Mouse (Mus musculus): Measurements from ENCODE around the gene Lrp1. TPM values are rescaled to one million over a fixed set of nuclear protein-coding genes. Genes with fewer than 3 reads are reported as not detected.
A peak's percentile ranks its signal among the peaks of the same experiment; 100 is the strongest.

Gene Lrp1
- polyA plus RNA-seq, 2 experiments = 146 to 261 TPM

DNA sequence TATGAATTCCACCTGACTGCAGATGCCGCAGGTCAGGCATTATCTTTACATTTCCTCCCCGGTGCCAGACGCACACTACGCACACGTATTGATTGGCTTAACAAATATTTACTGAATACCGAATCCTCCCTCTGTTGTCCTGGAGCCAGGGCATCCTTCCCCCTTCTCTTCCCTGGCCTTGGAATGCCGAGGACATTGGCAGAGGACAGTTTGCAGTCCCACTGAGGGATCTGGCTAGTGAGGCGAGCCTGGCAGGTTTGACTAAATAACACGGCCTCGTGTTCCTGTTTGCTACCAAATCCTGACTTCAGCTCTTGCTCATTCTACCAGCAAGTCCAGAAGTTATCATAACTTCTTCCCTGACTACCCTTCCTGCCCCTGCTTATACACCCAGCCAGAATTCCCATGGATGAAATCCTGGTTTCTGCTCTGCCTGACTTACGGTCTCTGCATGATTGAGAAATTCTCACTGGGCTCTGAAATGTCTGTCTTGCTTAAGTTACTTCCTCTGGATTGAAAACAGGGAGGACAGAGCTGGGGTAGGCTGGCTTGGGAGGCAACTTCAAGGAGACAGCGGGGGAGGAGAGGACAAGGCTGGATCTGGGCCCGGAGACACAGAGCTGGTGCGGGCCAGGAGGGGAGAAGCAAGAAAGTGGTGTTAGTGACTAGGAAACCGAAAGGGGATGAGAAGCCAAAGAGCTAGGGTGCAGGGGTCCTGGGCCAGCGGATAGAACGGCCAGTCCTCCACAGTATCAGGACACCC lies 21.0 kb downstream of the Lrp1 start:
- Histone ChIP-seq H3K4me3 (replicated peaks; ENCODE audit: low read length) (no peak overlapping the region), H3K4me1 (ENCODE audit: control insufficient read depth, insufficient read depth, low read length) (peaks cover 47% of the 10 kb centered on the region), H3K4me2 (replicated peaks; ENCODE audit: low read depth, low read length, severe bottlenecking) (no peak overlapping the region), H3K36me3 (ENCODE audit: control insufficient read depth, insufficient read depth, low read length) (peaks cover 80% of the 10 kb centered on the region), H3K27ac (replicated peaks; ENCODE audit: low read depth, low read length) (peak overlapping the region; percentile 74), H3K9me3 (ENCODE audit: control insufficient read depth, low read length) (no peaks in the 10 kb centered on the region), H3K27me3 (ENCODE audit: control insufficient read depth, insufficient read depth, low read length) (no peaks in the 10 kb centered on the region), H3K9ac (ENCODE audit: low read depth, low read length, severe bottlenecking) (0 out of 2 replicates have a peak overlapping the region, but pooled peaks have one; percentile 7)
- no peak for TF ChIP-seq POLR2A (IDR thresholded peaks at IDR 0.05; ENCODE audit: borderline replicate concordance, extremely low read depth, insufficient read depth, insufficient read length)
- no peak for DNase-seq (ENCODE audit: low spot score)
- 64% methylated on average over 17 of the region's 17 CpGs for WGBS
- ATAC-seq (ENCODE audit: low FRiP score, low read depth) = no peak; the same call in 1 of the 2 replicates

DNA sequence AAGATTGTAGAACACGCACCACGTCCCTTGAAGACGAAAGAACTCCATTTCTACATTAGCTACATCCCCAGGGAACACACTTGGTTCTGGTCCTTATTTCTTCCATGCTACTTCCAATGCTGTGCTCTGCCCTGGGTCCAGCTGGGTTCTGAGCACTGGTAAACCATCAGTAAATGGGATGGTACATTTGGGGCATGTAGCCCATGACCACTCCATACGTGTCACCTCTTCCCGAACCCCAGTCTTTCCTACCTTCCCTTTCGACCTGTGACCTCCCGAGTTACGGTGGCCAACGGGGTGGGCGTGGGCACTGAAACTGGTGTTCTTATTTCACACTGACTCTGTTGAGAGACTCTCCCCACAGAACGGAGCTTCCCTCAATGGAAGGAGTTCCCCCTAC lies 21.7 kb downstream of the Lrp1 start:
- Histone ChIP-seq H3K27ac (replicated peaks; ENCODE audit: low read depth, low read length) (peak overlapping the region; percentile 74; the same call in 1 of the 2 replicates), H3K4me1 (ENCODE audit: control insufficient read depth, insufficient read depth, low read length) (peaks cover 44% of the 10 kb centered on the region), H3K36me3 (ENCODE audit: control insufficient read depth, insufficient read depth, low read length) (peaks cover 80% of the 10 kb centered on the region), H3K9me3 (ENCODE audit: control insufficient read depth, low read length) (no peaks in the 10 kb centered on the region), H3K27me3 (ENCODE audit: control insufficient read depth, insufficient read depth, low read length) (no peaks in the 10 kb centered on the region), H3K4me3 (replicated peaks; ENCODE audit: low read length) (no peak overlapping the region), H3K9ac (ENCODE audit: low read depth, low read length, severe bottlenecking) (no peak overlapping the region), H3K4me2 (replicated peaks; ENCODE audit: low read depth, low read length, severe bottlenecking) (no peak overlapping the region)
- 89% methylated on average over 11 of the region's 11 CpGs for WGBS
- no peak for TF ChIP-seq POLR2A (IDR thresholded peaks at IDR 0.05; ENCODE audit: borderline replicate concordance, extremely low read depth, insufficient read depth, insufficient read length)
- no peak for ATAC-seq (ENCODE audit: low FRiP score, low read depth)
- no peak for DNase-seq (ENCODE audit: low spot score)

DNA sequence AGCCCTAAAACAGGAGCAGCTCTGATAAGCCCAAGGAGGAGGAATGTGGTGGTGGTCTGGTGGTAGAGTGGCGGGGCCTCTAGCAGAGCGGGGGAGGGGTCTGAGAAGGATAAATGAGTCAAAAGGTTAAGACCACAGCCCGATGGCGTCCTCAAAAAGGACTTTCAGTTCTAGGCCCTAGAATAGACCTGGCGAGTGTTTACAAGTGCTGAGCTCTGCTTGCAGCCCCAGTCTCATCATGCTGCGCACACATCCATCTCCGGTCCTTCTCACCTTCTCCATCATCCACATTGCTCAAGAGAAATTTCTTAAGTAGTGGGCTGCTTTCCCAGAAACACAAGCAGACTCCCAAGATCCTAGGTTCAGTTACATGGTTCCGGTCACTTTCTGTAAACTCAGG lies 22.3 kb downstream of the Lrp1 start:
- peaks cover 80% of the 10 kb centered on the region for H3K36me3 ChIP-seq (ENCODE audit: control insufficient read depth, insufficient read depth, low read length)
- no peak for TF ChIP-seq POLR2A (IDR thresholded peaks at IDR 0.05; ENCODE audit: borderline replicate concordance, extremely low read depth, insufficient read depth, insufficient read length)
- DNase-seq (ENCODE audit: low spot score) (no peak), ATAC-seq (ENCODE audit: low FRiP score, low read depth) (no peak)
- H3K4me2 ChIP-seq (replicated peaks; ENCODE audit: low read depth, low read length, severe bottlenecking) = no peak overlapping the region
- H3K4me3 ChIP-seq (replicated peaks; ENCODE audit: low read length) = no peak overlapping the region
- H3K4me1 ChIP-seq (ENCODE audit: control insufficient read depth, insufficient read depth, low read length) = peaks cover 44% of the 10 kb centered on the region
- 55% methylated on average over 8 of the region's 8 CpGs for WGBS
- peak overlapping the region; percentile 61; the same call in 1 of the 2 replicates for H3K27ac ChIP-seq (replicated peaks; ENCODE audit: low read depth, low read length)
- no peaks in the 10 kb centered on the region for H3K9me3 ChIP-seq (ENCODE audit: control insufficient read depth, low read length)
- no peak overlapping the region for H3K9ac ChIP-seq (ENCODE audit: low read depth, low read length, severe bottlenecking)
- no peaks in the 10 kb centered on the region for H3K27me3 ChIP-seq (ENCODE audit: control insufficient read depth, insufficient read depth, low read length)

DNA sequence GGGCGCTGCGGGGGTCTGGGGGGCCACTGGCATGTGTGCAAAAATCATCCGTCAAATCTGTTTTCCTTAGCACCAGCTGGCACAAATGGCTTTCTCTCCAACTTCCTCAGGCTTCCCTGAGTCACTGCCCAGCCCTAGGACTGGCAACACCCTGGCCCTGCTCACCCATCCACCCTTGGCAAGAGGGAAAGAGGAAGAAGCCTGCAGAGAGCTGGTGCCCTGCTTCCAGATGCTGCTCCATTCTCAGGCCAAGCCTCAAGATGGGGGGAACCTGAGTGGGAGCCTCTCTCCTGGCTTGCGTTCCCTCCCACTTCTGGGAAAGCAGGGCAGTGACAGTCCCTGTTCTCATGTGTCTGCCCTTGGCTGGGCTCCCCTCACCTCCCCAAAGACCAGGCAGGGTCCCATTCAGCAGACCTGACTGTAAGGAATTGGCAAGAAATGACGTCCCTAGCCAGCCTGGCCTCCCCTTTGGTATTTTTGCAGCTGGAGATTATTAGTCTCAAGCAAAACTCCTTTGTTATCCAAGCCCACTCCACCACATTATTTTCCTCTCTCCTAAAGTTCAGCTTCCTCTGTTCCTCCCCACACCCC lies 23.5 kb downstream of the Lrp1 start:
- H3K9ac ChIP-seq (ENCODE audit: low read depth, low read length, severe bottlenecking) = peak overlapping the region; percentile 29; the same call in 1 of the 2 replicates

GRCm38 (mm10) chr10:127596321-127596941 lies 24.5 kb downstream of the Lrp1 start:
- H3K4me1 ChIP-seq (ENCODE audit: control insufficient read depth, insufficient read depth, low read length) = peaks cover 44% of the 10 kb centered on the region
- ATAC-seq (ENCODE audit: low FRiP score, low read depth) = no peak

More for the DNA sequence above, 23.5 kb downstream of the Lrp1 start:
- no peaks in the 10 kb centered on the region for H3K27me3 ChIP-seq (ENCODE audit: control insufficient read depth, insufficient read depth, low read length)
- H3K4me3 ChIP-seq (replicated peaks; ENCODE audit: low read length) = no peak overlapping the region
- H3K4me2 ChIP-seq (replicated peaks; ENCODE audit: low read depth, low read length, severe bottlenecking) = no peak overlapping the region
- DNase-seq (ENCODE audit: low spot score) (peak; percentile 67), ATAC-seq (ENCODE audit: low FRiP score, low read depth) (0 out of 2 replicates have a peak, but pooled peaks have one; percentile 14)
- WGBS = 65% methylated on average over 5 of the region's 5 CpGs
- H3K36me3 ChIP-seq (ENCODE audit: control insufficient read depth, insufficient read depth, low read length) = peaks cover 80% of the 10 kb centered on the region
- H3K27ac ChIP-seq (replicated peaks; ENCODE audit: low read depth, low read length) = peak overlapping the region; percentile 61
- H3K9me3 ChIP-seq (ENCODE audit: control insufficient read depth, low read length) = no peaks in the 10 kb centered on the region
- TF ChIP-seq POLR2A (IDR thresholded peaks at IDR 0.05; ENCODE audit: borderline replicate concordance, extremely low read depth, insufficient read depth, insufficient read length) = no peak
- peaks cover 44% of the 10 kb centered on the region for H3K4me1 ChIP-seq (ENCODE audit: control insufficient read depth, insufficient read depth, low read length)

More at GRCm38 (mm10) chr10:127596321-127596941, 24.5 kb downstream of the Lrp1 start:
- no peak overlapping the region for H3K4me2 ChIP-seq (replicated peaks; ENCODE audit: low read depth, low read length, severe bottlenecking)
- 31% methylated on average over 7 of the region's 7 CpGs for WGBS
- H3K4me3 ChIP-seq (replicated peaks; ENCODE audit: low read length) = no peak overlapping the region
- TF ChIP-seq POLR2A (IDR thresholded peaks at IDR 0.05; ENCODE audit: borderline replicate concordance, extremely low read depth, insufficient read depth, insufficient read length) = no peak
- no peak overlapping the region for H3K9ac ChIP-seq (ENCODE audit: low read depth, low read length, severe bottlenecking)
- peak; percentile 51 for DNase-seq (ENCODE audit: low spot score)
- peak overlapping the region; percentile 61 for H3K27ac ChIP-seq (replicated peaks; ENCODE audit: low read depth, low read length)
- H3K9me3 ChIP-seq (ENCODE audit: control insufficient read depth, low read length) = no peaks in the 10 kb centered on the region
- H3K36me3 ChIP-seq (ENCODE audit: control insufficient read depth, insufficient read depth, low read length) = peaks cover 80% of the 10 kb centered on the region
- no peaks in the 10 kb centered on the region for H3K27me3 ChIP-seq (ENCODE audit: control insufficient read depth, insufficient read depth, low read length)
